Mouse (Mus musculus) MEL (cell line): ENCODE measurements around the gene Kit. TPM values are rescaled to one million over a fixed set of nuclear protein-coding genes. Genes with fewer than 3 reads are reported as not detected.

Source experiments
- DNase-seq: peaks from one replicate; pipeline ENCODE4 v3.0.0; 2011; ENCODE audit warnings: low read depth, low spot score
- H3K27ac ChIP-seq: 2 replicates; pipeline ENCODE4 v1.5.1; 2012; ENCODE audit warnings: low read depth, mild to moderate bottlenecking, control low read depth, low read length, moderate library complexity; ENCODE audit not compliant: control insufficient read depth
- H3K27me3 ChIP-seq, 2 experiments: fragments of 150-350 bp in 1 of 2; sonication (generic) in 1 of 2; 2 replicates each; pipeline ENCODE4 v1.6.1; 2012; ENCODE audit warnings: low read length in 2 of 2, mild to moderate bottlenecking in 2 of 2, improper control_type of control experiment in 1 of 2, moderate library complexity in 1 of 2; ENCODE audit not compliant: insufficient read depth in 2 of 2, control insufficient read depth in 1 of 2
- H3K36me3 ChIP-seq, 2 experiments: 2 replicates each; pipeline ENCODE4 v1.6.1; 2012 to 2014; ENCODE audit warnings: low read length in 2 of 2, improper control_type of control experiment in 1 of 2, inconsistent platforms in 1 of 2, mild to moderate bottlenecking in 1 of 2; ENCODE audit not compliant: insufficient read depth in 2 of 2, control insufficient read depth in 1 of 2
- H3K4me1 ChIP-seq, 2 experiments: fragments of 150-350 bp in 1 of 2; sonication (generic) in 1 of 2; 2 replicates each; pipeline ENCODE4 v1.6.1; 2012; ENCODE audit warnings: low read length in 2 of 2, improper control_type of control experiment in 1 of 2, mild to moderate bottlenecking in 1 of 2; ENCODE audit not compliant: insufficient read depth in 2 of 2, control insufficient read depth in 1 of 2
- H3K4me3 ChIP-seq, 2 experiments: fragments of 150-350 bp in 1 of 2; sonication (generic) in 1 of 2; 2 replicates each; pipeline ENCODE4 v1.5.1; 2012; ENCODE audit warnings: low read depth in 2 of 2, low read length in 2 of 2, mild to moderate bottlenecking in 2 of 2, moderate library complexity in 2 of 2, control low read depth in 1 of 2, improper control_type of control experiment in 1 of 2; ENCODE audit not compliant: control insufficient read depth in 1 of 2, insufficient read depth in 1 of 2
- H3K79me2 ChIP-seq: 2 replicates; pipeline ENCODE4 v1.6.1; 2012; ENCODE audit warnings: mild to moderate bottlenecking, low read length, moderate library complexity; ENCODE audit not compliant: control insufficient read depth, poor library complexity, insufficient read depth
- H3K9ac ChIP-seq: 2 replicates; pipeline ENCODE4 v1.6.1; 2012; ENCODE audit warnings: low read depth, mild to moderate bottlenecking, control low read depth, low read length, moderate library complexity; ENCODE audit not compliant: control insufficient read depth, poor library complexity, severe bottlenecking
- H3K9me3 ChIP-seq: fragments of 150-350 bp; sonication (generic); replicated peaks from 2 replicates; pipeline ENCODE4 v1.6.1; 2012; ENCODE audit warnings: mild to moderate bottlenecking, low read length, improper control_type of control experiment, moderate library complexity; ENCODE audit not compliant: insufficient read depth
- CHD1 ChIP-seq: IDR thresholded peaks from 2 replicates; pipeline ENCODE4 v1.6.1; 2012; ENCODE audit warnings: low read depth, mild to moderate bottlenecking, inconsistent platforms, low read length, improper control_type of control experiment
- CHD2 ChIP-seq: IDR thresholded peaks from 2 replicates; pipeline ENCODE4 v1.6.1; 2011; ENCODE audit warnings: low read length, improper control_type of control experiment
- E2F4 ChIP-seq: IDR thresholded peaks from 2 replicates; pipeline ENCODE4 v1.6.1; 2011; ENCODE audit warnings: low read depth, low read length, improper control_type of control experiment, borderline replicate concordance
- ETS1 ChIP-seq: IDR thresholded peaks from 2 replicates; pipeline ENCODE4 v1.6.1; 2012; ENCODE audit warnings: low read depth, mild to moderate bottlenecking, inconsistent platforms, low read length, improper control_type of control experiment, moderate library complexity
- JUND ChIP-seq: IDR thresholded peaks from 2 replicates; pipeline ENCODE4 v1.6.1; 2011; ENCODE audit warnings: low read depth, mild to moderate bottlenecking, improper control_type of control experiment, low read length
- KAT2A ChIP-seq: conservative IDR thresholded peaks from 2 replicates; pipeline ENCODE4 v1.6.1; 2012; ENCODE audit warnings: low read depth, low read length, improper control_type of control experiment, inconsistent platforms
- MAX ChIP-seq: IDR thresholded peaks from 2 replicates; pipeline ENCODE4 v1.6.1; 2011; ENCODE audit warnings: low read length, improper control_type of control experiment
- MEF2A ChIP-seq: IDR thresholded peaks from 2 replicates; pipeline ENCODE4 v1.6.1; 2014; ENCODE audit warnings: low read depth, mild to moderate bottlenecking, inconsistent platforms, low read length, improper control_type of control experiment; ENCODE audit not compliant: poor library complexity, insufficient replicate concordance, severe bottlenecking; ENCODE audit errors: extremely low read depth
- MYB ChIP-seq: IDR thresholded peaks from 2 replicates; pipeline ENCODE4 v1.6.1; 2011; ENCODE audit warnings: mild to moderate bottlenecking, low read depth, low read length, improper control_type of control experiment
- MYC ChIP-seq: IDR thresholded peaks from 2 replicates; pipeline ENCODE4 v1.6.1; 2011; ENCODE audit warnings: low read depth, mild to moderate bottlenecking, low read length, improper control_type of control experiment, moderate library complexity
- POLR2AphosphoS2 ChIP-seq: IDR thresholded peaks from 2 replicates; pipeline ENCODE4 v1.6.1; 2011; ENCODE audit warnings: low read length, improper control_type of control experiment
- POLR2AphosphoS5 ChIP-seq: IDR thresholded peaks from 2 replicates; pipeline ENCODE4 v1.6.1; 2012; ENCODE audit warnings: low read depth, borderline replicate concordance, mild to moderate bottlenecking, inconsistent platforms, low read length, moderate library complexity, mixed read lengths
- RAD21 ChIP-seq: IDR thresholded peaks from 2 replicates; pipeline ENCODE4 v1.6.1; 2011; ENCODE audit warnings: mild to moderate bottlenecking, low read depth, low read length, improper control_type of control experiment
- RCOR1 ChIP-seq: IDR thresholded peaks from 2 replicates; pipeline ENCODE4 v1.6.1; 2012; ENCODE audit warnings: low read depth, mild to moderate bottlenecking, inconsistent platforms, low read length, improper control_type of control experiment
- SIN3A ChIP-seq: IDR thresholded peaks from 2 replicates; pipeline ENCODE4 v1.6.1; 2012; ENCODE audit warnings: low read length, improper control_type of control experiment, inconsistent platforms
- TCF12 ChIP-seq: IDR thresholded peaks from 2 replicates; pipeline ENCODE4 v1.6.1; 2014; ENCODE audit warnings: low read depth, mild to moderate bottlenecking, inconsistent platforms, low read length, improper control_type of control experiment, moderate library complexity
- ZKSCAN1 ChIP-seq: IDR thresholded peaks from 2 replicates; pipeline ENCODE4 v1.6.1; 2012; ENCODE audit warnings: low read depth, mild to moderate bottlenecking, inconsistent platforms, low read length, improper control_type of control experiment, moderate library complexity
- ZNF384 ChIP-seq: IDR thresholded peaks from 2 replicates; pipeline ENCODE4 v1.6.1; 2012; ENCODE audit warnings: low read depth, mild to moderate bottlenecking, inconsistent platforms, low read length, improper control_type of control experiment
- polyA plus RNA-seq, 2 experiments: library from polyadenylated mRNA; stranded (reverse) in 1 of 2; unstranded in 1 of 2; fragments of >175 nt in 1 of 2; fragments of >200 nt in 1 of 2; gene quantifications; 2 replicates each; pipeline versions ENCODE4 v1.2.1 to v1.2.4; 2012; ENCODE audit warnings: low replicate concordance in 2 of 2, low read depth in 1 of 2; ENCODE audit not compliant: insufficient read length in 2 of 2, insufficient read depth in 1 of 2, missing spikeins in 1 of 2
- total RNA-seq: library from RNA; depleted of rRNA; stranded (reverse); fragments of 300-350 nt; gene quantifications from 2 replicates; pipeline ENCODE4 v1.2.3, GENCODE M21; 2012

Gene Kit
- total and polyA plus RNA-seq, 3 experiments: 1.0 to 1.8 TPM; not detected in 1

- Histone ChIP-seq H3K4me1 (peaks cover 2 to 19% of the 10 kb centered on the region in 2 experiments), H3K27me3 (no peaks in the 10 kb centered on the region), H3K27ac (no peak overlapping the region), H3K4me3 (no peak overlapping the region), H3K79me2 (no peaks in the 10 kb centered on the region), H3K36me3 (peaks cover 0 to 12% of the 10 kb centered on the region in 2 experiments; a peak in 2 of 4 replicates), H3K9me3 (no peaks in the 10 kb centered on the region), H3K9ac (no peak overlapping the region)
- TF ChIP-seq POLR2AphosphoS2 (no peak), MEF2A (no peak), MAX (no peak), CHD2 (no peak), POLR2AphosphoS5 (no peak), SIN3A (no peak), RCOR1 (no peak), MYB (no peak)
- DNase-seq: no peak
Measured at GRCm38 (mm10) chr5:75635385-75635784, 60.7 kb downstream of the Kit start.

- Histone ChIP-seq H3K79me2 (no peaks in the 10 kb centered on the region), H3K27ac (no peak overlapping the region), H3K27me3 (no peaks in the 10 kb centered on the region), H3K4me3 (no peak overlapping the region), H3K36me3 (no peaks in the 10 kb centered on the region), H3K9ac (no peak overlapping the region), H3K4me1 (peaks cover 0 to 4% of the 10 kb centered on the region in 2 experiments; a peak in 2 of 4 replicates), H3K9me3 (no peaks in the 10 kb centered on the region)
- no peak for TF ChIP-seq E2F4
- no peak for TF ChIP-seq CHD2
- no peak for TF ChIP-seq RAD21
- no peak for TF ChIP-seq MEF2A
- no peak for TF ChIP-seq MYC
- no peak for TF ChIP-seq ZKSCAN1
- TF ChIP-seq TCF12: no peak
- TF ChIP-seq KAT2A: no peak
- no peak for TF ChIP-seq JUND
- TF ChIP-seq CHD1: no peak
- no peak for TF ChIP-seq ETS1
- no peak for TF ChIP-seq POLR2AphosphoS5
- no peak for TF ChIP-seq ZNF384
- no peak for DNase-seq
Measured at GRCm38 (mm10) chr5:75640637-75641036, 65.9 kb downstream of the Kit start.
